Mouse (Mus musculus): ENCODE results near the gene Gm21958. TPM values are rescaled to one million over a fixed set of nuclear protein-coding genes. Genes with fewer than 3 reads are reported as not detected.

The Gm21958 gene
- 1.4 TPM for polyA plus RNA-seq (2017; shearing (Covaris generic))

DNA sequence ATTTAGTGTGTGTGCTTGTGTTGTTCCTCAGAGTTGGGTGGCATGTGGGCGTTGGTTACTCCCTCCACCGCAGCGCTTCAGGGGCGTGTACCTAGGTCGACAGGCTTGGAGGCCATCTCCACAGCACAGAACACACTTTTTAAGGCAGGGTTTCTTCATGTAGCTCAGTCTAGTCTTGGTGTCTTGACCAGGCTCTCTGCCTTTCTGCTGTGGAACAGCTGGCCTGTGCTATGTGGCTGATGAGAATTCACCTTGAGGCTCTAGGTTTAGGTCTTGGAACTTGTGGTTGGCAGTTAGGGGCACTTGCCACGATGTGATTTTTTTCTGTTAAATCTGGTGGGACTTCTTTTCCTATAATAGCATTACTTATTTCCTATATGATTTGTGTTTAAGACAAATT, at the start of gene Gm21958:
TSS of gene Gm21958 (minus strand) at position 101 of the 400 bp plus-strand sequence.

GRCm38 (mm10) chr3:54755145-54756041, 41.2 kb upstream of the Gm21958 start, which contains the start of gene Smad9:
Gene Smad9, plus strand, starts transcription at chr3:54755582.

DNA sequence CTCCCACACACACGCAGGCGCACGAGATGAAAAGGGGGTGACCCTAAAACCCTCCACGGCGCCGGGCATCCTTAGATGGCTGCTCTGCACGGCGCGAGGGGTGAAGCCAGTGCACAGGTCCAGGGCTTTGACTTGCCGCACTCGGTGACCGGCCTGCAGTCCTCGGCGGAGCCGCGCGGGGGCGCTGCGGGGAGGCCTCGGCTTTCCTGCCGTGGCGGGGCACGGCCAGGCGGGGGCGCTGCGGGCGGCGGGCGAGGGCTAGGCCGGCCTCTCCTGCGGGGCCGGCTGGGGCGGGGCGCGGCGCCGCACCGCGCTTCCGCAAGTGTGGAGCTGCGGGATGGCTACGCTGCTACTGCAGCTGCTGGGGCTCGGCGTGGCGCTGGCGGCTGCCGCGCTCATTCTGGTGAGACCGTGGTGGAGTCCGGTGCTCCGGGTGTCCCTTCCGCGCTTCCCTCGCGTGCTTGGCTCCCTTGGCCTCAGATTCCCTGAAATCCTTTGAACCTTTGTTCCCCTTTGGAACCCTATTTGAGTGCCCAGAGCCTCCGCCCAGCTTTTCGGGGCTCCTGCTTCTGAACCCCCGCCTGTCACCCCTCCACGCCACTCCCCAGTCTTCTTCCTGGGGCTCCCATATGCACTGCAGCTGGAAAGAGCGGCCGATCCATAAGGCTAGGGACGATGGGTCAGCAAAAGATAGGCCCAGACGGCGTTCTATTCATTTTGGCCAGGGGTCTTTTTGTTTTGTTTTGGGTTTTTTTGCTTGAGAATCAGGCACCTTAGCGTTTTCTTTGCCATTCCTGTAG, 21.3 kb upstream of the Gm21958 start, which contains the start of the genes Exosc8 and Alg5:
TSS of gene Exosc8 (minus strand) at position 147 of the 800 bp plus-strand sequence.
TSS of gene Alg5 (plus strand) at position 293 of the 800 bp plus-strand sequence.

GRCm38 (mm10) chr3:54692202-54693055, 21.7 kb downstream of the Gm21958 start, which contains the start of gene Supt20:
Gene Supt20, plus strand, starts transcription at chr3:54692807.

Other genes with a start within 250 kb of the Gm21958 start
- 179 TPM for gene Supt20, start 21.5 kb downstream of the Gm21958 start, polyA plus RNA-seq (2017; shearing (Covaris generic))
- 109 TPM for gene Exosc8, start 21.0 kb upstream of the Gm21958 start, polyA plus RNA-seq (2017; shearing (Covaris generic))
- gene Alg5, start 21.2 kb upstream of the Gm21958 start, polyA plus RNA-seq (2017; shearing (Covaris generic)), result 45.0 TPM
- not detected for gene Smad9, start 41.2 kb upstream of the Gm21958 start, polyA plus RNA-seq (2017; shearing (Covaris generic))
- 68.1 TPM for gene Rfxap, start 93.4 kb upstream of the Gm21958 start, polyA plus RNA-seq (2017; shearing (Covaris generic))
- not detected for gene Sertm1, start 201.5 kb upstream of the Gm21958 start, polyA plus RNA-seq (2017; shearing (Covaris generic))